Mouse (Mus musculus) left cerebral cortex, adult 9 months (tissue): ENCODE results near the gene Gm14862.
"Not testable (repeated sequence)": the region's sequence is repeated elsewhere in the genome, so short reads cannot be mapped to it uniquely, and the experiment has no call there.

ENCODE experiments used
- DNase-seq, 2 experiments: peaks; one replicate each; pipeline ENCODE4 v3.0.0; 2022; ENCODE audit warnings: low spot score in 2 of 2

The Gm14862 gene

GRCm38 (mm10) chrX:9256766-9257165 lies at the start of gene Gm14862:
Gene Gm14862 (minus strand): TSS chrX:9256899.
- no peak for DNase-seq

- no peak for DNase-seq
These were observed 46.8 kb upstream of the Gm14862 start for GRCm38 (mm10) chrX:9303455-9303854.

GRCm38 (mm10) chrX:9302791-9303190 lies 46.1 kb upstream of the Gm14862 start:
- no peak for DNase-seq

GRCm38 (mm10) chrX:9298413-9298864 lies 41.7 kb upstream of the Gm14862 start:
- no peak for DNase-seq

DNA sequence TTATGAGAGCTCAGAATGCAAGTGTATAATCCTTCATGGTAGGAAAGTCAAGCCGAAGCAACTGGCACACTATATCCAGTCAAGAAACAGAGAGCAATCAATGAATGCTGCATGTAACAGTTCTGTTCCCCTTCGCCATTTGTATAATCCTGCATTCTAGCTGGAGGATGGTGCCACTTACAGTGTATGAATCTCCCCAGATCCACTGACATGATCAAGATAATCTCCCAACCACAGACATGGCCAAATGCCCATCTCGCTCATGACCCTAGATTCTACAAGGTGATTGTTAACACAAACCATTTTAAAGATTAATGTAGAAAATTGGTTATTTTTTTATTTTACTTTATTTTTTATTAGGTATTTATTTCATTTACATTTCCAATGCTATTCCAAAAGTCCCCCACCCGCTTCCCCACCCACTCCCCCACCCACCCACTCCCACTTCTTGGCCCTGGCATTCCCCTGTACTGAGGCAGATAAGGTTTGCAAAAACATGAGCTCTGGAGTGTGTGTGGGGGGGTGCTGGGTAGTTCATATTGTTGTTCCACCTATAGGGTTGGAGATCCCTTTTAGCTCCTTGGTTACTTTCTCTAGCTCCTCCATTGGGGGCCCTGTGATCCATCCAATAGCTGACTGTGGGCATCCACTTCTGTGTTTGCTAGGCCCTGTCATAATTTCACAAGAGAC lies 36.6 kb upstream of the Gm14862 start:
- not testable (repeated sequence) for DNase-seq

DNA sequence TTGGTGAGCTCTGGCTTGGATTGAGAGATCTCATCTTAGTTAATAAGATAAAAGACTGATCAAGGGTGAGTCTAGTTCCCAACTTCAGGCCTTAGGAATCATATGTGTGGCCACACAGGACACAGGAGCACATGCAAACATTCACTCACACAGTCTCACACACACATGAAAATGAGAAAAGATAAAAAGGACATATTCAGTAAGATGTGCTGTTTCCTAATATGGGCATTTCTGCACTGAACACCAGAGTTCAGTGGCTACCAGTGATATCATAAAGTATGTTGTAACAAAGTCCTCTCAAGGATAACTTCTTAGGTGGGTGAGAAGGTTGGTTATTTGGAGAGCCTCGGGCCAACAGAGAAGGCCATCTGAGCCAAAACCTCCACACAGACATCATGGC lies 26.8 kb upstream of the Gm14862 start, which contains the start of gene H2al1m:
H2al1m (plus strand) TSS at position 301 of the 400 bp plus-strand sequence.
- not testable (repeated sequence) for DNase-seq

DNA sequence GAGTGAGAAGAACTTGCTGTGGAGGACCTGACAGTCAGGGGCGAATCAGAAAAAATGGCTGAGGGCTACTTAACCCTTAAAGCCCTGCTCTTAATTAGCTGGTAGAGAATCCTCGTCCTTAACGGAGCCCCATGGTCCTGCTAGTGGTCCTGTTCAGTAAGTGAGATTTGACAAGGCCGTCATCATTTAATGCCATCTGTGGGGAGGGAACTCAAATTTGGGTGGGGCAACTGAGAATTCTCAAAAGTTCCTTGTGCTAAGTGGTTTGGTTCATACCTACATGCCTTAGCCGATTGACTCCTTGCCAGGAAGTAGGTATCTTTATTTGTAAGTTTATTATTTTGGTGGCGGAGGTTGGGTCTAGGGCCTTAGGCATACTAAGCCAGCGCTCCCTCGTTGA lies 17.6 kb upstream of the Gm14862 start:
- DNase-seq: no peak

DNA sequence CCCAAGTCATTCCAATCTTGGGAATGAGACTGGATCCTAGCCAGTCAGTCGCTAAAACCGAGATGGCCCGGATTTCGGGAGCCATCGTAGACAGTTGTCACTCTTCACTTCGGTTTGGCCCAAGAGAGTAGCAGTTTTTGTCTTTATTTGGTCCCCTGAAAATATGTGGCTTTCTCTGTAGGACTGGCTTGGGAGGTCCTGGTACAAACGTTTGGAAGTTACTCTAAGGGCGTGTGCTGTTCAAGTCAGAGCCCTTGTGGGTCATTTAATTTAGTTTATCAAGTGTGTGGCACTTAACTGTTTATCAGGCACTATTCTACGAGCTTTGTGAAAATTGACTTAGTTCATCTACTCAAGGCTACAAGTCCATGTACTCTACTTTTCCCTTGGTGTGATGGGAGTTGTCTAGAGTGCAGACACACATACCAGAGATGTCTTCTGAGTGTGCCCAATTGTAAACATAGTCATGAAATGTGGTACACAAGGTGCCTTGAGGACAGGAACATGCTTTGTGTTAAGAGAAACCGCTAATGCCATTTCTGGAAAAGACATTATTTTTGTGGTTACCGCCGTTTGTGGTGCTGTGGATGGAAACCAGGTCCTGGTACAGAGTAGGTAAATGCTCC lies 16.8 kb upstream of the Gm14862 start:
- no peak for DNase-seq

- peak in 1 of 2 experiments; percentile 20 for DNase-seq
These were observed 16.0 kb upstream of the Gm14862 start, which contains the start of gene Xk for GRCm38 (mm10) chrX:9272460-9273361. Gene Xk (plus strand): TSS chrX:9272756.

- DNase-seq: no peak
These were observed 15.3 kb upstream of the Gm14862 start for GRCm38 (mm10) chrX:9271947-9272459.

- DNase-seq: no peak
These were observed 14.4 kb upstream of the Gm14862 start for GRCm38 (mm10) chrX:9271112-9271511.

GRCm38 (mm10) chrX:9259267-9259666 lies 2.6 kb upstream of the Gm14862 start:
- no peak for DNase-seq

DNA sequence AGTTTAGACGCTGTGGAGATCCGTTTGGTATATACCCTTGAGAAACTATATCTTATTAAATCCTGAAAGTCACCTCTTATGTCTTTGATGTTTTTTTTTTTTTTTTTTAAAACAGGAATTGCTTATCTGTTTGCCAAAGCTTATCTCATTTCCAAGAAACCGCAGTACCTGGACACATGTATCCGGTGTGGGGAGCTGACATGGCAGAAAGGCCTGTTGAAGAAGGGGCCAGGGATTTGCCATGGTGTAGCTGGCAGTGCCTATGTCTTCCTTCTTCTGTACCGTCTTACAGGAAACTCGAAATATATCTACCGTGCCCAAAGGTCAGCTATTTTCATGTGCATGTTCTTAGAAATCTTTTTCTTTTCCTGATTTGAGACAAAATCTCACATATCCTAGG lies 1.1 kb upstream of the Gm14862 start:
- DNase-seq: no peak

DNA sequence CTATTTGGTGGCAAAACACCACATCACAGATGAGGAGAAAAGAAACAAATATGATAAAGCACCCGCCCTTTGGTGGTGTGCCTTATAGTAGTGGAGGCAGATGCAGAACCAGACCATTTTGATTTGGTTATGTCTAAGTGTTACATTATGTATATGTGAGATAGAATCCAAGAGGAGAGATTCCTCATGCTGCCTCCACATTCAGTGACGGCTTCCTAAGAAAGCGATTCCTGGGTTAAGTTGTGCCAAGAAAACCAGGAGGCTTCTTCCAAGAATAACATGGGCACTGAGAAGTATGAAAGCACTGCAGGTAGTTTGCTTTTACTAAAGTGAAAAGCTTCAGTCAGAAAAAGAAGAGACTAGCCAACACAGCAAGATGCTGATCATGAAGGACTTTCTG lies 1.8 kb downstream of the Gm14862 start:
- peak in 1 of 2 experiments; percentile 10 for DNase-seq

DNA sequence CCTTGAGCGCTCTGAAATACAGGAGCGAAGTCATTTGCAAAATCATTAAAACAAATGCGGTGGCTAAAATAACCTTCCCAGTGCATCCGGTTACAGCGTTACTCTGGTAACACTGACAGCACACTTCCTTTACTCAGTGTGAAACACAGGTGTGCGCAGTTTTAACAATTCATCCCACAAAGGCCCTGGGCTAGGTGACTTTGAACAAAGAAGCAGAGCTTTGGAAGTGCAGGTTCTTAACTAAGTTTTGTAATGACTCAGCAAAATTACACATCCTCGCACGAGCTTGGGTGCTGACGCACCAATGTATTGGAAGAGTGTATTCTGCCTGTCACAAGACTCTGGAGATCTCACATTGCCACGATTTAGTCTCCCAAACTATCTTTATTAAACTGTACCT lies 2.7 kb downstream of the Gm14862 start:
- DNase-seq: no peak

DNA sequence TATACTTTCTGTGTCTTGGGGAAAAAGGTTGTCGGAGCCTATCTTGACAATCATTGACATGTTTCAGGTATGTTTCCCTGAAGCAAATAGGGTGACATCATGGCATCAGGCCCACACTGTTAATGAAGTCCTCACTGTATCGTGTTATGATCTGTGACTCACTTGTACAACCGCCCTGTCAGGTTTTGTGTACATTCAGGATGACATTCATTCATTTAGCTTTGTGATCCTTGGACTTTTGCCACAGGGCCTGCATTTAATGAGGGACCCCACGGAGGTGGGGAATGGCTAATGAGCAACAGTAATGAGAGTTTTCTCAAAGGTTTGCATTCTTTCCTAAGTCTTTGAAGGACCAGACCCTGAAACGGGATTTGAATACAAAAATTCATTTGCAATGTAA lies 7.8 kb downstream of the Gm14862 start:
- no peak for DNase-seq

DNA sequence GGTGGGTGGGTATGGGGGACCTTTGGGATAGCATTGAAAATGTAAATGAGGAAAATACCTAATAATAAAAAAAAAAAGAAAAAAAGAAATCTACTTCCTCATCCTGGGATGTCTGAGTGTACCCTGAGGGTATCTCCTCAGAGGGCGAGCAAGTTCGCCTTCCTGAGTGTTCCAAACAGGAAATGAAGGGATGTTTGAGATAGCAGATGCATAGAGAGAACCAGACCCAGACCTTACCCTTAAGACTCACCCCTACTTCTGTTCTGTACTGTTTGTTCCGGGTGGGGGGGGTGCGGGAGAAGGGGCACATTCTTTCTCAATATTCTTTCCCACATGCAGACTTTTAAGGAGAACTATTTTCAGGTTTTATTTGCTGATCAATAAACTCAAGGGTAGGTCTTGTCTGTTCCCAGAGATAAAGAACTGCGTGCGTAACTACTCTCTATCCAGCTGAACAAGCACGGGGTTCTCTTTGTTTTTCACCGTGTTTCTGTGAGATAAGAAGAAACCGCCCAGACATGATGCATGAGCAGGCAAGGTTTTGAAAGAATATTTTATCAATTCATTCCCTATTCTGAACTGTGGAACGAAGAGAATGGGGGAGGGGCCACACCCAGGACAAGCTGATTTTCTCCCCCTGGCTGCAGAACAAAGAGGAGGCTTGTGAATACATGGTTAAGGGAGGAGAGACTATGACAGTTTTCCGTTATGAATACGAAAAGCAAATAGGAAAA lies 11.9 kb downstream of the Gm14862 start:
- no peak for DNase-seq

DNA sequence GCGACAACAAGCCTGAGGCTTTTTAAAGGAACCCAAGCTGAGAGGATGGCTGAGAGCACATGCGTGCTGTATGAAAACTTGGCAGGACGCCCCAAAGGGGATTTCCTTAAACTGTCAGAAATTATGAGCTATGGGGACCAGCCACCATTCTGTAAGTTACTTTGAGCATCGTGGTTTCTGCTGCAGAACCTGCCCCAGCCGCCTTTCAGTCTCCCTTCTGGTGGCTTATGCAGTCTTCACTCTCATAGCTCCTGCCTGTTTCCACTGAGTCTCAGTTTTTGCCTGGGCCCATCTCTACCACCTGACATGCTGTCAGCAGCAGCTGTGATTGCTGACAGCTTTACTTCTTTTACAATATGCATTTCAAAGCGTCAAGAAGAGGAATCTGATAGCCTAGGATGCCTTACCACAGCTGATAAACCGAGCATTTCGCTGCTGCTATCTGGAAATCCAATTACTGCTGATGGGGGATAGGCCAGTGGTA lies 13.3 kb downstream of the Gm14862 start:
- no peak for DNase-seq

GRCm38 (mm10) chrX:9240737-9241591 lies 15.7 kb downstream of the Gm14862 start:
- no peak for DNase-seq

- DNase-seq: no peak
These were observed 29.6 kb downstream of the Gm14862 start for GRCm38 (mm10) chrX:9227105-9227504.
